Mouse (Mus musculus) C2C12 (cell line): ENCODE results near the gene Tab1. TPM values are rescaled to one million over a fixed set of nuclear protein-coding genes. Genes with fewer than 3 reads are reported as not detected.
"Not testable (repeated sequence)": the region's sequence is repeated elsewhere in the genome, so short reads cannot be mapped to it uniquely, and the experiment has no call there.

ENCODE experiments used
- H3K27me3 ChIP-seq: one replicate; pipeline ENCODE4 v1.6.1; 2011; ENCODE audit not compliant: control insufficient read depth, insufficient read depth, insufficient read length
- H3K36me3 ChIP-seq: one replicate; pipeline ENCODE4 v1.6.1; 2011; ENCODE audit not compliant: control insufficient read depth, insufficient read depth
- H3K4me3 ChIP-seq: one replicate; pipeline ENCODE4 v1.5.1; 2011; ENCODE audit warnings: mild to moderate bottlenecking, control low read depth; ENCODE audit not compliant: poor library complexity, insufficient read depth, severe bottlenecking
- H3K79me2 ChIP-seq: one replicate; pipeline ENCODE4 v1.6.1; 2011; ENCODE audit not compliant: control insufficient read depth, insufficient read depth
- H3K79me3 ChIP-seq: one replicate; pipeline ENCODE4 v1.6.1; 2011; ENCODE audit warnings: low read depth, control low read depth
- H3ac ChIP-seq: one replicate; pipeline ENCODE3; 2011; ENCODE audit warnings: low read depth; ENCODE audit not compliant: control insufficient read depth, insufficient read length
- CEBPB ChIP-seq: IDR thresholded peaks from one replicate; pipeline ENCODE4 v1.6.1; 2011; ENCODE audit warnings: low read depth, mild to moderate bottlenecking, control low read depth, moderate library complexity
- CTCF ChIP-seq: IDR thresholded peaks from one replicate; pipeline ENCODE4 v1.5.1; 2011; ENCODE audit not compliant: control insufficient read depth, insufficient read depth, insufficient read length
- FOSL1 ChIP-seq: IDR thresholded peaks from one replicate; pipeline ENCODE4 v1.8.0; 2011; ENCODE audit warnings: mild to moderate bottlenecking, low read length; ENCODE audit not compliant: poor library complexity, insufficient read depth, severe bottlenecking
- MAX ChIP-seq: IDR thresholded peaks from one replicate; pipeline ENCODE4 v1.6.1; 2011; ENCODE audit warnings: mild to moderate bottlenecking, control low read depth
- MYOD1 ChIP-seq: IDR thresholded peaks from one replicate; pipeline ENCODE4 v1.6.1; 2011; ENCODE audit warnings: low read depth; ENCODE audit not compliant: control insufficient read depth, insufficient read length
- MYOG ChIP-seq: IDR thresholded peaks from one replicate; pipeline ENCODE4 v1.6.1; 2011; ENCODE audit not compliant: control insufficient read depth, insufficient read length; ENCODE audit errors: extremely low read depth
- USF1 ChIP-seq: IDR thresholded peaks from one replicate; pipeline ENCODE4 v1.6.1; 2011; ENCODE audit warnings: low read depth, mild to moderate bottlenecking, control low read depth, moderate library complexity
- polyA plus RNA-seq: library from polyadenylated mRNA; unstranded; fragments of >200 nt; fragmentation: generic; extraction: Trizol; gene quantifications from one replicate; pipeline ENCODE4 v1.2.1, GENCODE M21; 2012; ENCODE audit warnings: missing spikeins

Gene Tab1
- polyA plus RNA-seq, 1 experiment, result 30.2 TPM

- TF ChIP-seq MYOG, result no peak
- peak; percentile 90 for TF ChIP-seq USF1
- no peaks in the 10 kb centered on the region for H3K36me3 ChIP-seq
- no peaks in the 10 kb centered on the region for H3K27me3 ChIP-seq
- H3K79me2 ChIP-seq, result no peaks in the 10 kb centered on the region
- no peak overlapping the region for H3ac ChIP-seq
- H3K79me3 ChIP-seq, result no peaks in the 10 kb centered on the region
- H3K4me3 ChIP-seq, result no peak overlapping the region
Observed at GRCm38 (mm10) chr15:80115256-80115655, 17.7 kb upstream of the Tab1 start.

GRCm38 (mm10) chr15:80115866-80116794, 16.8 kb upstream of the Tab1 start:
- Histone ChIP-seq H3K79me2 (no peaks in the 10 kb centered on the region), H3K4me3 (no peak overlapping the region), H3K36me3 (no peaks in the 10 kb centered on the region), H3ac (no peak overlapping the region), H3K27me3 (no peaks in the 10 kb centered on the region), H3K79me3 (no peaks in the 10 kb centered on the region)
- TF ChIP-seq MAX (no peak), USF1 (no peak)

DNA sequence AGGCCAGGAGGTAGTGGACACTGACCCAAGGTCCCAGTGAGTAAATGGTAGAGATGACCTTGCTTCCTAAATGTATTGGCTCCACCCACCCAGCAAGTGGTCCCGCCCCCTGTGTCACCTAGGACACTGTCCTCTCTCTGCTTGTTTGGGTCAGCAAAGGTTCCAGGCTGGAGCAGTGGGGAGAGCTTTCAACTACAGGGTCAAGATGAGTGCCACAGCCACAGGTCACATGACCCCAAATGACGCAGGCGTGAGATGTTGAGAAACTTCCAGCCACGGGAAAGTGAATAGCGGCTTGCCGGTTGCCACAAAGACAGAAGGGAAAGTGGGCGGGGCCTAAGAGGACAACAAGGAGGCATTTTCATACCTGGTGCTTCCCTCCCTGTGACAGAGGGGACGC, 15.8 kb upstream of the Tab1 start:
- Histone ChIP-seq H3K79me3 (no peaks in the 10 kb centered on the region), H3ac (no peak overlapping the region), H3K79me2 (no peaks in the 10 kb centered on the region), H3K4me3 (no peak overlapping the region), H3K36me3 (no peaks in the 10 kb centered on the region), H3K27me3 (no peaks in the 10 kb centered on the region)
- no peak for TF ChIP-seq MYOG
- TF ChIP-seq CEBPB, result no peak
- no peak for TF ChIP-seq MAX
- no peak for TF ChIP-seq FOSL1
- peak; percentile 32 for TF ChIP-seq USF1

DNA sequence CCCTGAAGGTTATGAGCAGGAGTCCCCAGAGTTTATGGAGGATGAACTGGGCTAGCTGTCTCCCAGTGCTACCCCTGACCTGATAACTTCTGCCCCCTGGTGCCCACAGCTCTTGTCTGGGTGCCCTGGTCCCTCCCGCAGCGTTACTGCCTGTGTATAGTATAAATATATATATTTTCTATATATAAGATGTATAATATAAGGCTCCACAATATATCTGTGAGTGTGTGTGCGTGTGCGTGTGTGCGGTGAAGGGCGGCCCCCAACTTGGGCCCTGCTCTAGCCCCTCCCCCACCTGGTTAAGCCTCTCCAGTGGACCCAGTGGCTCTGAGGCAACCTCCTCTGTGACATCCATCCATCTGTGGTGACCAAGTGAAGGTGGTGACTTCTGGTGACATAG, 13.9 kb upstream of the Tab1 start:
- TF ChIP-seq MYOG, result no peak
- TF ChIP-seq USF1, result no peak
- TF ChIP-seq CEBPB, result no peak
- no peak for TF ChIP-seq CTCF
- TF ChIP-seq FOSL1, result no peak
- TF ChIP-seq MYOD1, result no peak
- no peak for TF ChIP-seq MAX
- no peak overlapping the region for H3K4me3 ChIP-seq
- H3K36me3 ChIP-seq, result no peaks in the 10 kb centered on the region
- no peaks in the 10 kb centered on the region for H3K27me3 ChIP-seq
- H3K79me3 ChIP-seq, result no peaks in the 10 kb centered on the region
- H3K79me2 ChIP-seq, result no peaks in the 10 kb centered on the region
- H3ac ChIP-seq, result no peak overlapping the region

- Histone ChIP-seq H3K79me3 (no peaks in the 10 kb centered on the region), H3K4me3 (no peak overlapping the region), H3K79me2 (no peaks in the 10 kb centered on the region), H3K27me3 (no peaks in the 10 kb centered on the region), H3ac (peak overlapping the region; percentile 7), H3K36me3 (no peaks in the 10 kb centered on the region)
- no peak for TF ChIP-seq CEBPB
- TF ChIP-seq MYOG, result no peak
- TF ChIP-seq MYOD1, result no peak
- TF ChIP-seq USF1, result no peak
- TF ChIP-seq MAX, result no peak
- no peak for TF ChIP-seq CTCF
- TF ChIP-seq FOSL1, result no peak
Observed at GRCm38 (mm10) chr15:80121721-80122325, 11.1 kb upstream of the Tab1 start.

DNA sequence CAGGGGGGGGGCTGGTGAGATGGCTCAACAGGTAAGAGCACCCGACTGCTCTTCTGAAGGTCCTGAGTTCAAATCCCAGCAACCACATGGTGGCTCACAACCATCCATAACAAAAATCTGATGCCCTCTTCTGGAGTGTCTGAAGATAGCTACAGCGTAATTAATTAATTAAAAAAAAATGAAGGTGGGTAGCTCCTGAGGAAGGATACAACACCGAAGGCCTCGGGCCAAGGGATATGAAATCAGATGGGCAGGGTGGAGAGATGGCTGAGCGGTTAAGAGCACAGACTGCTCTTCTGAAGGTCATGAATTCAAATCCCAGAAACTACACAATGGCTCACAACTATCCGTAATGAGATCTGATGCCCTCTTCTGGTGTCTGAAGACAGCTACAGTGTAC, 10.5 kb upstream of the Tab1 start:
- H3K36me3 ChIP-seq, H3K4me3 ChIP-seq: not testable (repeated sequence)

More for the DNA sequence above, 10.5 kb upstream of the Tab1 start:
- H3K27me3 ChIP-seq, H3ac ChIP-seq, H3K79me2 ChIP-seq, H3K79me3 ChIP-seq: not testable (repeated sequence)
